Mouse (Mus musculus) lung, adult 2 months (tissue): Measurements from ENCODE around the gene Ear1.
"Not testable (repeated sequence)": the region's sequence is repeated elsewhere in the genome, so short reads cannot be mapped to it uniquely, and the experiment has no call there.

ENCODE experiments used
- CTCF ChIP-seq: fragments of 200-500 bp; IDR thresholded peaks from 2 replicates; pipeline ENCODE4 v1.5.1; 2011; ENCODE audit warnings: mild to moderate bottlenecking, low read length, control low read depth; ENCODE audit not compliant: insufficient read depth
- POLR2A ChIP-seq: fragments of 200-500 bp; IDR thresholded peaks from 2 replicates; pipeline ENCODE4 v1.6.1; 2011; ENCODE audit warnings: low read depth, mild to moderate bottlenecking, control low read depth, low read length, borderline replicate concordance; ENCODE audit errors: extremely low read depth

DNA sequence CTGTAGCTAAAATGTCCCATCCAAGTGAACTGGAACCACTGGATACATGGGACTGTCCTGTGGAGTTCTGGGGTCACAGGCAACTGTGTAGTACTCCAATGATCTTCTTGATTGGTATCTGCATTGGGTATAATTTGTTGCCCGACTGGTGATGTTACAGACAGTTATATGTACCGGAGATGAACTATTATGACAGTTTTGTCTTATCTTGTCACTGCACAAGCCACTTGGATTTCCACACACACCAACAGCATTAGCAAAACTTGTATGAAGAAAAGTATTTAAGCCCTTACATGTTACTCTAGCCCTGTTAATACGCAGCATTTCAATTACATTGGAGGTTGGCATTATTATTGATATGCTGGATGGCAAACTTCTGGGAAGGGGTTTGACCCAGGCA, 455 bp downstream of the Ear1 start:
- TF ChIP-seq CTCF, POLR2A: not testable (repeated sequence)
